Mouse (Mus musculus) olfactory bulb, adult 2 months (tissue): Measurements from ENCODE around the gene Vps16.

Source experiments
- CTCF ChIP-seq: fragments of 200-500 bp; IDR thresholded peaks from 2 replicates; pipeline ENCODE4 v1.5.1; 2012; ENCODE audit warnings: low read depth, mild to moderate bottlenecking, low read length, moderate library complexity; ENCODE audit not compliant: insufficient read depth
- POLR2A ChIP-seq: fragments of 200-500 bp; IDR thresholded peaks from 2 replicates; pipeline ENCODE4 v1.6.1; 2012; ENCODE audit warnings: mild to moderate bottlenecking, low read depth, low read length, moderate library complexity; ENCODE audit not compliant: insufficient read depth

DNA sequence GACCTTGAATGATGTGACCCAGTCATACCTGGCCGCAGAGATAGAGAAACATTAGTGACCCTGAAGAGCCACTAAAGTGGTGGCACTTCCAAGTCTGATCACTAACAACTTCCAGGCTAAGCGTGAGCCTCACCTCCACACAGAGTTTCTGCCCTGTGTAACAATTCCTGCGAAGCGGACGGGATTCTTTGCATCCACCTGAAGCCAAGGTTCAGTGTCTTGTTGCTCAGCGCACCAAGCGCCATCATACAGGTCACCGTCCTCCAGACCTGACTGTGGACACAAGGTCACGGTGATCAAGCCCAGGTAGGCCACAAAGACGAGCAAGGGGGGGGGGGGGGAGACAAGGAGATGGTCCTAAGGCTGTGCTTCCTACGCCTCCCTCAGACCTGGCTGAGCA, 28.4 kb upstream of the Vps16 start:
- TF ChIP-seq CTCF (no peak), POLR2A (no peak)
